Mouse (Mus musculus) gastrocnemius, adult 18-20 months (tissue): ENCODE results near the gene Cox19. TPM values are rescaled to one million over a fixed set of nuclear protein-coding genes. Genes with fewer than 3 reads are reported as not detected.

Experiments used
- DNase-seq: peaks from one replicate; pipeline ENCODE4 v3.0.0; 2021; ENCODE audit warnings: low spot score
- total RNA-seq, 2 experiments: library from RNA; stranded (reverse); gene quantifications; 2 replicates each; pipeline ENCODE4 v1.2.3; 2021

Gene Cox19
- total RNA-seq, 2 experiments from 2014 or later, result 55.0 to 68.4 TPM

DNA sequence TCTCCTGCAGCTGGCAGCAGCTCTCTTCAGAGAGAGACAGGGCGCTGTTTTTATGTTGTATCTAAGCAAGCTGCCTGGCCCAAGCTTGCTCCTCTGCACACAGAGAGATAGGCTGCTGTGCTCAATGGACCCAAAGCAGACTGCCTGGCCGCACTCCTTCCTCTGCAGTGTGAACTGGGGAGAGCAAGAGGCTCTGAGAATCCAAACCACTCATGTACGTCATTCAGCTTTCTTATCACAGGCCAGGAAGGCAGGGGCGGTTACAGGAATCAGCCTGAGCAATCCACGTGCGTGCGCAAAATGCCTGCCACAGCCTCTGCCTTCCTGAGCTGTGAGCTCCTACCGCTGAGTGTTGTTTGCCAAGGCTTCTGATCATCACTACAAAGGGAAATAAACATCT lies 31.5 kb upstream of the Cox19 start:
- no peak for DNase-seq

DNA sequence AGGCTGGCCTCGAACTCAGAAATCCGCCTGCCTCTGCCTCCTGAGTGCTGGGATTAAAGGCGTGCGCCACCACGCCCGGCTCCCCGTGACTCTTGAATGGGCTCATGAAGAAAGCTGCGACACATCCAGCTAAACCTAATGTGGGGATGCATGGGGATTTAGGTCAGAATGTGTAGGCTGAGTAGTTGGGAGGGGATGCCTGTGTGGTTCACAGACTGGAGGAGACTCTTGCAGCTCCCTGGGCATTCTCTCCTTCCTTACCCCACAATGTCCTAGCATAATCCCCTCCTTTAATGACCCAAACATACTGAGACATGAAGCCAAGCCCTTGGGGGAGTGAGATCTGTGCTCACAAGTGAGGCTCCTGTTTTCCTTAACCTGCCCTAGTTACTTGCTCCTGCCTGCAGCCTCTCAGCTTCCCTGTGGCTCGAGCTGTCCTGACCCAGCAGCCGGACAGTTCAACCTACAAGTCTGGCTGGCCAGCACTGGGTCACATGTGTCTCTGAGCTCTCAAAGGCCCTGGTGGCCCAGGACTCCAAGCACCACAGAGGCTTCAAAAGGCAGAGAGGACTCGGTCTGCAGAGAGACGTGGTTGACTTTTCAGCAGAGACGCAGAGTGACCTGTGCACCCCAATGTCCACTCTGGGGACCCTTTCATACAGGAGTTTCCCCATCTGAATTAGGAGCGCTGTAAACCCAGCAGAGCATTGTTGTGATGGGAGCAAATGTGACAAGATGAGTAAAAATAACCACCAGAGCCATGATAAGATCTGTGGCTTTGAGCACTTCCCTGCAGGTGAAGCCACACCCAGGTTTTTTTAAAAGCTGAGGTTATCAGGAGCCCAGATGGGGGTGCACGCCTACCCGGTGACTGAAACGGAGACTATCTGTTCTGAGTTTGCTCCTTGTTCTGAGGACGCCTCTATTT lies 30.6 kb upstream of the Cox19 start:
- DNase-seq, result peak; percentile 65

DNA sequence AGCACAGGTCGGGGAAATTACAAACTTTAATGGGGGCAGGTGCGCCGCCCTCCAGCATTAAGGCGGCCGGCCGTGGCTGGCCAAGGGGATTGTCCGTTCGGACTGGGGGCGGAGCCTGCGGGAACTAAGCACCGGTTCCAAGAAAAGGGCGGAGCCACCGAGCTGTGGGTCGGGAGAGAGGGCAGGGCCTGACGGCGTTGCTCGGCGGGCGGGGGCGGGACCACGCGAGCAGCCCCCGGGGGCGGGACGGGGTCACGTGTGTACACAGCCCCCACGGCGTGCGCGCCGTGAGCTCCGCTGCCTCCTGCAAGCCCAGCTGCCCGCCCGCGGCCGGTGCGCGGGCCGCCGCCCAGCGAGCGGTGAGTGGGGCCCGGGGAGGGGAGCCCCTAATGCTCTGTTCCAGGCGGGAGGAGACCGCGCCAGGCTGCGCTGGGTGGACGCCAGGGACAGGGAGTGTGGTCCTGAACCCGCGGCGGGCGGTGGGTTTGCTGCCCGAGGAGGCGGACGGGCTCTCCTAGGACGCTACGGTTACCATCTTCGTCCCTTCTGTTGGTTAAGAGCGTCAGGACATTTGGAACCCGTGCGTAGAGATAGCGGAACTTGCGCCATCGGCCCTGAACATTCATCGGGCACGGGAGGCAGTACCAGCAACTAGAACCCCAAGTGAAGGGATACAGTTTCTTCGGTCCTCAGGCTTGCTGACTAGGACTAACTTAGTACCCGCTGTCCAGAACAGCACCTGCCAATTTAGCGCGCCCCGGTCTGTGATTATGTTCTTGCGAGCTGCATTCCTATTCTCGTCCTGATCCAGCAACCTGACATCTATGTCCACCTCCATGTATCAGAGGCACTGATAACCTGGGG lies 29.4 kb upstream of the Cox19 start:
- DNase-seq, result peak; percentile 98

DNA sequence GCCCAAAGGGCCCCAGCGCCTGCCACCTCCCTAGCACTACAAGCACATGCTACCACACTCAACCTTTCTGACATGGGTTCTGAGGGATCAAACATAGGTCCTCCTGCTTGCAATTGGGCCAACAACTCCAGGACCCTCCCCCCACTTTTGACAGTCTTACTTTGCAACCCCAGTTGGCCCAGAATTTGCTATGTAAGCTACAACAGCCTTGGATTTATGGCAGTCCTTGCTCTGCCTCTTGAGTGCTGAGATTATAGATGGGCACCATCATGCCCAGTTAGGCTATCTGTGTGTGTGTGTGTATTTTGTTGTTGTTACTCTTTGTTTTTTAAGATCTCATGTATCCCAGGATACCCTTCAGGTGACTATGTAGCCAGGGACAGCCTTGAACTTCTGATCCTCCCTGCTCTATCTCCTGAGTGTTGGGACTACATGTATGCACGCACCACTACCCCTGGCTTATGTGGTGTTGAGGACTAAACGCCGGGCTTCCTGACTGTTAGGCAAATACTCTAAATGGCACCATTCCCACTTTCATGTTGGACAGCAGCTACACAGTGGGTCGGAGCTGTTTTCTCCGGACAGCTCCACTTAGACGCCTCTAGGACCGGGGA lies 28.7 kb upstream of the Cox19 start:
- no peak for DNase-seq

DNA sequence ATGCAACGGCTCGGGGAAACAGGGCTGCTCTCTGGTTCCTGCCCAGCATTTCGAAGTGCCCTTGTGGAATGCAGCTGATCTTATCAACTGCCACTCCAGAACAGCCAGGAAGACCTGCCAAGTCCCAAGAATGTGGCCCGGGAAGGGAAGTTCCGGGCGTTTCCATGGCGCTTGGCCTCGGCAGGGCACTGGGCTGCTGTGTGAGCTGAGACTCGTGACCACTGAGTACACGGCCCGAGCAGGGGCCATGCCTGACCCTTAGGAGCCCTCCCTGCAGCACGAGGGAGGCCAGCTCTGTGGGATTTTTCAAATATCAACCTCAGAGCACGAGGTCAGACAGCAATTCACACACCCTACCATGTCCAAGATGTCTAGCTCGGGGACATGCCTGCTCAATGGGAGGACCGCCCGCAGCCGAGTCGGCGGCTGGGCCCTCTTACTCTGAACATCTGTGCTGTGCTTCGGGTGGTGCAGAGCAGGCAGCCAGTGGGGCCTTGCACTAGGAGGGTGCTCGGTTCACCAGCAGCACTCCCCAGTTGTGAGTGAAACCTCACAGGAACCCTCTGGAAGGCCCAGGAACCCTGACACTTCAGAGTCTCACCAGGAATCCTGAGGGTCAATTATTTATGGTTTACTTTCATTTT lies 27.9 kb upstream of the Cox19 start:
- DNase-seq, result peak; percentile 81

DNA sequence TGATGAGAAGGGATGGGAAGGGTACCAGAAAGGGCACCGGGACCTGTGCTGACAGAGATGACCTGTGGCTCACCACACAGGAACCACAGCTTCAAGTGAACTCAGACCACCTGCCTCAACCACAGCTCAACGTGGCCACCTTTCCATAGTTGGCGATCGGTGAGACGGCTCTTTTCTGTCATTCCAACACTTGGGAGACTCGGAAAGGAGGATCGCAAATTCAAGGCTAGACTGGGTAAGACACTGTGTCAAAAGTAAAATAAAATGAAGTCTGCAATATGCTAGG lies 27.0 kb upstream of the Cox19 start:
- DNase-seq, result no peak

DNA sequence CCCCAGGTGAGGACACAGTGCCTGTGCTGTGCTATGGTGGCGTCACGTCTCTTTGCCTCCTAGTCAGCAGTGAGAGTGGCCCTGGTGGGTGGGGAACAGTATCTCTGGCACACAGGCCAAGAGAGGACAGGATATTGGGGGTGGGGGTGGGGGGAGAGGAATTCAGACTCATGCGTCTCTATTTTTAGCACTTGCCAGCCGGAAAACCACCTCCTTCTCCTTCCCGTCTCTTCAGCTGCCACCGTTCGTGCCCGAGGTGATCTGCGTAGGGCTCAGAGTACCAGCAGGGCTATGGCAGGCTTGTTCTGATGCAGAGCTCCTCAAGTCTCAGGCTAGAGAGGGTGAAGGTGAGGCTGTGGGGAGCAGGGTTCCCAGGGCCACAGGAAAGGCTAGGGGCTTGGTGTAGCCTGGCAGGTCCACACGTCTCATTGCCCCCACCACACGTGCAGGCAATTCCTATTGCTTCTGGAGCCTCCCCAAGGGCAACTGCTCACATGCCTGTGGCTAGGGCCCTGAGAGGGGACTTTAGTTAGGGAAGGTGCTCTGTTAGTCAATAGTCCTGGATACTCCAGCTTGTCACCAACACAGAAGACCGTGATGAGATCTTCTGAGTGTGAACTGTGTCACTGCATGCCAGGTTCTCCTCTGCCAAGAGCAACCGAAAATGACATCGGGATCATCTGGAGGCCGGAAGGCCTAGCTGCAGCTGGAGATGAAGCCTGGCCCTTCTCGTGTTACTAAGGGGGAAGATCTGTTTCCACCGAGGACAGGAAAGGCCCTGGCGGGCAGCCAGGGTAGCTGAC lies 26.5 kb upstream of the Cox19 start, which contains the start of gene Gpr146:
TSS of gene Gpr146 (plus strand) at position 230 of the 803 bp plus-strand sequence.
- peak; percentile 86 for DNase-seq

DNA sequence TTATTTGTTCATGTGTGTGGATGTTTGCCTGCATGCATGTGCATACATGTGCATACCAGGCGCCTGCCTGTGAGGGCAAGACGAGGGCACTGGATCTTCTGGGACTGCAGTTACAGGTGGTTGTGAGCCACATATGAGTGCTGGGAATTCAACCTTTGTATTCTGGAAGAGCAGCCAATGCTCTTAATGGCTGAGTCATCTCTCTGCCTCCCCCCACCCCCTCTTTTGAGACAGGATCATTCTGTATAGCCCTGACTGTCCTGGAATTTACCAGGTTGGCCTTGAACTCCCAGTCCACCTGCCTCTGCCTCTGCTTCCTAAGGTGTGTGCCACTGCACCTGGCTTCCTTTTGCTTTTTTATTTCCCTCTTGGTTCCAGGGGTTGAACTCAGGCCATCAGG lies 23.6 kb upstream of the Cox19 start:
- no peak for DNase-seq

DNA sequence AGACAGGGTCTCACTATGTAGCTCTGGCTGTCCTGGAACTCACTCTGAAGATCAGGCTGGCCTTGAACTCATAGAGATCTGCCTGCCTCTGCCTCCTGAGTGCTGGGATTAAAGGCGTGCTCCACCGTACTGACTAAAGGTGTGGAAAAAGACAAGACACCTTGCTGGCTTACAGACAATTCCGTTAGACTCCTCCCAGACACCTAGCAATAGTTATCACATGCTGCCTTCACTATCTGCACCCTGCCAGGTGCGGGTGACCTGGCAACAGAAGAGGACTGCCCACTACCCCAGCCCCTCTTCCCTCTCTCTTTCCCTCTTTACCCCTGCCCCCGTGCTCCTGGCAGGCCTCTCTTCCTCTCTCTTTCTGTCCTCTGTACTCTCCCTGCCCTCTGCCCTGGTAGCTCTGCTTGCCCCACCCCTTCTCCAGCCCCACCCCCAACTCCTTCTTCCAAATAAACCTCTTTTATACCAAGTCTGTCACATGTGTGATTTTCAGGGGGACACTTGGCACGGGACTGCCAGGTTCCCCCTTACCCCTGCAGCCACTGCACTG lies 22.7 kb upstream of the Cox19 start:
- no peak for DNase-seq

DNA sequence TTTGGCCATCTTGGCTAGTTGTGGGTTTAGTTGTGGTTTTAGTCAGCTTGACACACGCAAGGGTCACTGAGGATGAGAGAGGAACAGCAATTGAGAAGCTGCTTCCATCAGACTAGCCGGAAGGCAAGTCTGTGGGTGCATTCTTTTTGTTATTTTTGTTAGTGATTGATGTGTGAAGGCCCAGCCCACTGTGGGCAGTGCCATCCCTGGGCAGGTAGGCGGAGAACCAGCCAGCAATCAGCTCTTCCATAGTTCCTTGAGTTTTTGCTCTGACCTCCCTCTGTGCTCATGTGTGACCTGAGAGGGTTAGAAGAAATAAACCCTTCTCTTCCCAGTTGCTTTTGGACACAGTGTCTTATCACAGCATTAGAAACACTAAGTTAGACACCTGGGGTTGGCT lies 21.9 kb upstream of the Cox19 start:
- no peak for DNase-seq

DNA sequence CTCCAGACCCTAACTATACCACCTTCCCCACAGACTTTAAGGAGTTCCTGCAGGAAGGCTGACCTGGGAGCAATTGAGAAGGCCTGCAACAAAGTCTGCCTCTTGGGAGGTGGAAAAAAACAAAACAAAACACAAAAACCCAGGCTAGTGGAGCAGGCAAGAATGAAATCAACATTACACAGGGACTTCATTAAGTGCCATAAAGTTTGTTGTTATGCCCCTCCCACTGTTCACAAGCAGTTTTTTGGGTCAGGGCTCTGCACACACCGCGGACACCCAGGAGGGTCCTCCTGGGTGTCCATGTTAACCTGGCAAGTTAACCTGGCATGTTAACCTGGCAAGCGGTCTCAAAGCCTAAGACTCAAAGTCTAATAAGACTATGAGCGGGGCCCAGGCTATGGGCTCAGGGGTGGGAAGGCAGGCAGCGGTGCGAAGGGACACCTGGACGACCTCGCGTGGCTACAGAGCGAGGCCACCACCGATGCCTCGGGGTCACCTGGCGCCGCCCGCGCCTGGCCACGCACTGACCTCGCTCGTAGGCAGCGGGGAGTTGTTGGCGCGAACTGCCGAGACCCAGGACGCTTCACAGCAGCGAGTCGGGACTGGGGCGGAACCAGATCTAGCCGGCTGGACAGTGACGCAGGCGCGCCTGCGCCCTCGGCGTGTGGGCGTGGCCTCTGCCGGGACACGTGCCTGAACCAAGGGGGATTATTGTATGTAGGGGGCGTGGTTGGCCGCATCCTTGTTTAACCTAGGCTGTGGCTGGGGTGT lies 20.6 kb upstream of the Cox19 start:
- DNase-seq, result peak; percentile 91

DNA sequence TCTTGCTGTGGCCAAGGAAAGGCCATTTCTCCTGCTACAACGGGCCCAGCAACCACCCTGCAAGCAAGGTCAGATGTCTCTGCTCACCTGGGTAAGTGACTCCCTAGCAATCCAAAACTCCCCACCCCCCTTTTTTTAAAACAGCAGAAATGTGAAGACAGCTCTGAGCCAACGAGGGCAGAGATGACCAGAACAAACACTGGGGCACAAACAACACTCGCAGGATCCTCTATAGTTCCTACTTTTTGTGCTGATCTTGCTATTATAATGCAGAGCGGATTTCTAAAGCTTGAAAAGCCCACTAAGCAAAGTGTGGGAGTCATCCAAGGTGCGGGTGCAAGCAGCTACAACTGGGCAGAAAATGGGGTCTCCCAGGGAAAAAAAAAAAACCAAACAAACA lies 19.9 kb upstream of the Cox19 start:
- DNase-seq, result no peak

DNA sequence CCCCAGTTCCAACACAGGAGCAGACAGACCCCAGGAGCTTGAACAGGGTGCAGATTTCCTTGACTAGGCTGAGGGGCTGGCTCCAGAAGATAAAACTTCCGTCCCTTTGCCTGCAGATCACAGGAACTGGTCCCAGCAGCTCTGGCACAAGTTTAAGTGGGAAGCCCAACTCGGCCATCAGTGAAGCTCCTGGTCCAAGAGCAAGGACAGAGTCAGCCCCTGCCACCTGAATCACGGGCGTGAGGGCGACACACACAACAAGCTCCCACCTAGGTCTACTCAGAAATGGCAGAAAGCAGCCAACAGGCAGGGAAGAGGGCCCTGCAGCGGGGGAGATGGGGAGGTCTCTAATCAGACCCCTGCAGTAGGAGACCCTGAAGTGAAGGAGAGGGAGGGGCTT lies 19.1 kb upstream of the Cox19 start:
- no peak for DNase-seq

DNA sequence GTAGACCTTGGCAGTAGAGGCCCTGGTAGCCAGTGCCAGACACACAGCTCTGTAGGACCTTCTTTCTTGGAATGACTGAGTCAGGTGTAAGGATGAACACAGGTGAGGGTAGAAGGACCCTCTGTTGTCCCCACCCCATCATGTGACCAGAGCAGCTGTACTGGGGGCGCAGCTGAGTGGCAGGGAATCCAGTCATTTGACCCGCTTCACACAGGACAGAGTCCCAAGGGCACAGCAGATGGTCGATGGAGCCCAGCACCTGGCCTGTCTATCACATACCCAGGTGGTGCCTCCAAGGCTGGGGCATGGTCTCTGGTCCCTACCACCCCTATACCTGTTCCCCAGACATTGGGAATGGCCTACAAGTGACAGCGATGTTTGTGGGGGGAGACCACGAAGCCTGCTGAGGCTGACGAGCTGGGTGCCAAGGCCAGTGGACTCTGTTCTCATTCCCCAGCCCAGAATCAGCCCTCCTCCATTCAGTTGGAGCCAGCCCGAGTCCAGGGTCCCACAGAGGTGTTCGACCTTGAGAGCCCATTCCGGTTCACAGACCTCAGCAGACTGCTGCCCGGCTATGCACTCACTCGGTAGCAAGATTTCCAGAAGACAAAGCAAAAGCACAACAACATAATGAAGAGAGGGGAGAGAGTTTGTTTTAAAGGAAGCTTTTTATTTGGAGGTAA lies 17.6 kb upstream of the Cox19 start:
- no peak for DNase-seq

DNA sequence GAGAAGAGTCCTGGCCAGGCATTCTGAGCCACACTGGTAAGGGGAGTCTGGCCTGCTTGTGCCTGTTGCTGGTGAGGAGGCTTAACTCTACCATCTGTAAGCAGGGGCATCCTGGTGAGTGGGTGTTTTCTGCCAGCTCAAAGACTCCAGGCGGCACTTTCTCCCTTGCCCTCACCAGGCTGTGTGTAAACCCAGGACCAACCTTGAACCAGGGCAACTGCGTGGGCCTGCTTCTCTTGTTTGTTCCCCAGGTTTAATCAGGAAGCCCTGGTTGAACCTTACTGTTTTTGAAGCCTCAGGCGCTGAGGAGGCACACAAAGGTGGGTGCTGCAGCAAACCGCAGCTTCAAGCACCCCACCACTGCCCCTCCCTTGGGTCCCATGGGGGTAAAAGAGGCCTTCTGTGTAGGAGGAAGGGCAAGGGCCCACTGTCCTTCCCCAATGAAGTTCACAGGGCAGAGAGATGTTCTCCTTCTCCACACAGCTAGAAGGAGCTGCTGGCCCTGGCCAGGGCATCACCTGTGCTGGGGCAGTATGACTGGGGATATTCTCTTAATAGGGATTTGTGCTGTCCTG lies 16.8 kb upstream of the Cox19 start:
- DNase-seq, result no peak

DNA sequence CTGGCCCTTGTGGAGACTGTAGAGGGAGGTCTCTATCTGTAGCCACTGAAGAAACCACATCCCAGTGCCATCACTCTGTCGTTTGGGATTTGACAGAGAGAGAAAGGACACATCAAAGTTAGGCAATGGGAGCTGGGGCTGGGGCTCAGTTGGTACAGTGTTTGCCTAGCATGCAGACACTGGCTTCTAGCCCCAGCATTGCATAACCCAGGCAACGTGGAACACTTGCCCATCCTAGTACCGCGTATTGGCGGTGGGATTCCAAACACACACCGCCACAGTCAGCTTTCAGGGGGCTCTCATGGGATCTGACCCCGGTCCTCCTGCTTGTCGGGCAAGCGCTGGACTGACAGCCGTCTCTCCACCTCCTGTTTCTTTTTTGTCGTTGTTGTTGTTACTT lies 15.3 kb upstream of the Cox19 start:
- no peak for DNase-seq

DNA sequence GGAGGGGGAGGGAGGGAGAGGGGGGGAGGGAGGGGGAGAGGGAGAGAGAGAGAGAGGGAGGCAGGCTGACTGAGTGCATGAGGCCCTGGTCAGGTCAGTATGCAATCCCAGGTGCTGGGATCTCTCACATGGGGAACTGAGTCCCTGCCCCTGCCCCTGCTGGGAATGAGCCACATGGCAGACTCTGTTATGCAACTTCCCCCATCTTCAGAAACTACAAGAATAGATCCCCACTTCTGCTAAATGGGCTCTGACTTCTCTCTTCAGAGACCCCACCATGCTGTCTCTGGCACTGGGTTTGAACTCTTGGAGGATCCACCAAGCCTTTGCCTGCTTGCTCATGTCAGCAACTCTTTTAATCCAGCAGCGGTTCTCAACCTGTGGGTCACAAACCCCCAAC lies 14.6 kb upstream of the Cox19 start:
- DNase-seq, result no peak

DNA sequence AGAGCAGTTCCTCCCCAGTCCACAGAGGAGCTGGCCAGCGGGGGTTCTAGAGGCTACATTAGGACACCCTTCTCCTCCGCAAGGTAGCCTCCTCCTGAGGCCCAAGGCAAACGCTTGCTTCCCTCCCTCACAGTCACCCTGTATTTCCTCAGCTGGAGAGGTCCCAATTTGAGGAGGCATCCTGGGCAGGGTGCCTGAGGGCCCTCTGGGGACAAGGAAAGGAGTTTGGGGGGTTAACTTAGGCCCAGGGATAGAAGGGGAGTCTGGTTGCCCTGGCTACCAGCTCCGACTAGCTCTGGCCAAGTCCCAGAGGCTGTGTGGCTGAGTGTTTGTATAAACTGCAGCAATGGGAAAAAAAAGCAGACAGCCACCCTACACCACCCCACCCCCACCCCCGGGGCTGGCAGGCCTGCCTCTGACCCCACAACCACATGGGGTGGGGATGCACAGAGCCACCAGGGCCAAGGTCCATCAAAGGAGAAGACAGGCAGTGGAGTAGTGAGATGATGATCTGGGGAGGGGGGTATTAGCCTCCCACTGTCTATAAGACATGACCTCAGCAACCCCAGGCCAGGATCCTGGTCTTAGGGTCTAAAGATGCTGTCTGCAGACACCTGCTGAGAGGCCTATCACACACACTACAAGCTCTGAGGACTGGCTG lies 13.8 kb upstream of the Cox19 start:
- no peak for DNase-seq
